Mouse (Mus musculus): ENCODE data around the gene Pamr1. TPM values are rescaled to one million over a fixed set of nuclear protein-coding genes. Genes with fewer than 3 reads are reported as not detected.

Gene Pamr1
- polyA plus RNA-seq, 1 experiment from 2014 or later = 4.1 TPM

GRCm38 (mm10) chr2:102638690-102639089 is 88.9 kb downstream of the Pamr1 start:
- WGBS = 18% methylated on average over 2 of the region's 2 CpGs
- no peaks in the 10 kb centered on the region for H3K9me3 ChIP-seq (ENCODE audit: control insufficient read depth, low read length)
- H3K27me3 ChIP-seq (ENCODE audit: control insufficient read depth, insufficient read depth, low read length) = no peaks in the 10 kb centered on the region
- no peak overlapping the region for H3K4me2 ChIP-seq (ENCODE audit: low read length)
- peaks cover 15% of the 10 kb centered on the region for H3K4me1 ChIP-seq (ENCODE audit: control insufficient read depth, insufficient read depth, low read length)
- no peak overlapping the region for H3K4me3 ChIP-seq (replicated peaks; ENCODE audit: low read depth, low read length)
- no peak overlapping the region for H3K27ac ChIP-seq (replicated peaks; ENCODE audit: low read depth, low read length)
- no peaks in the 10 kb centered on the region for H3K36me3 ChIP-seq (ENCODE audit: control insufficient read depth, insufficient read depth, low read length)
- ATAC-seq (ENCODE audit: low FRiP score, low TSS enrichment) = no peak
- H3K9ac ChIP-seq (replicated peaks; ENCODE audit: low read length) = no peak overlapping the region
- peak; percentile 32 for DNase-seq

- no peaks in the 10 kb centered on the region for H3K36me3 ChIP-seq (ENCODE audit: control insufficient read depth, insufficient read depth, low read length)
- WGBS = 88% methylated on average over 10 of the region's 10 CpGs
- peaks cover 3% of the 10 kb centered on the region; the same call in 1 of the 2 replicates for H3K4me1 ChIP-seq (ENCODE audit: control insufficient read depth, insufficient read depth, low read length)
- no peak overlapping the region for H3K4me2 ChIP-seq (ENCODE audit: low read length)
- H3K9ac ChIP-seq (replicated peaks; ENCODE audit: low read length) = no peak overlapping the region
- H3K9me3 ChIP-seq (ENCODE audit: control insufficient read depth, low read length) = no peaks in the 10 kb centered on the region
- H3K27ac ChIP-seq (replicated peaks; ENCODE audit: low read depth, low read length) = no peak overlapping the region
- no peak for DNase-seq
- H3K4me3 ChIP-seq (replicated peaks; ENCODE audit: low read depth, low read length) = no peak overlapping the region
- no peaks in the 10 kb centered on the region for H3K27me3 ChIP-seq (ENCODE audit: control insufficient read depth, insufficient read depth, low read length)
- no peak for ATAC-seq (ENCODE audit: low FRiP score, low TSS enrichment)
Observed at GRCm38 (mm10) chr2:102648845-102649500, 99.2 kb downstream of the Pamr1 start.

- no peaks in the 10 kb centered on the region for H3K9me3 ChIP-seq (ENCODE audit: control insufficient read depth, low read length)
- DNase-seq (no peak), ATAC-seq (ENCODE audit: low FRiP score, low TSS enrichment) (no peak)
- no peak overlapping the region for H3K9ac ChIP-seq (replicated peaks; ENCODE audit: low read length)
- H3K4me2 ChIP-seq (ENCODE audit: low read length) = no peak overlapping the region
- no peaks in the 10 kb centered on the region for H3K27me3 ChIP-seq (ENCODE audit: control insufficient read depth, insufficient read depth, low read length)
- 76% methylated on average over 4 of the region's 4 CpGs for WGBS
- no peaks in the 10 kb centered on the region for H3K36me3 ChIP-seq (ENCODE audit: control insufficient read depth, insufficient read depth, low read length)
- no peak overlapping the region for H3K4me3 ChIP-seq (replicated peaks; ENCODE audit: low read depth, low read length)
- no peak overlapping the region for H3K27ac ChIP-seq (replicated peaks; ENCODE audit: low read depth, low read length)
- H3K4me1 ChIP-seq (ENCODE audit: control insufficient read depth, insufficient read depth, low read length) = peaks cover 3% of the 10 kb centered on the region; the same call in 1 of the 2 replicates
Observed at GRCm38 (mm10) chr2:102650322-102650721, 100.5 kb downstream of the Pamr1 start.

GRCm38 (mm10) chr2:102655966-102656725 is 106.3 kb downstream of the Pamr1 start:
- no peak for DNase-seq
- 28% methylated on average over 8 of the region's 8 CpGs for WGBS
- H3K27ac ChIP-seq (replicated peaks; ENCODE audit: low read depth, low read length) = 0 out of 2 replicates have a peak overlapping the region, but pooled peaks have one; percentile 8

GRCm38 (mm10) chr2:102657726-102658125 is 107.9 kb downstream of the Pamr1 start:
- peak; percentile 72 for DNase-seq
- H3K9ac ChIP-seq (replicated peaks; ENCODE audit: low read length) = peak overlapping the region; percentile 87; the same call in 1 of the 2 replicates
- H3K27me3 ChIP-seq (ENCODE audit: control insufficient read depth, insufficient read depth, low read length) = no peaks in the 10 kb centered on the region
- no peaks in the 10 kb centered on the region for H3K9me3 ChIP-seq (ENCODE audit: control insufficient read depth, low read length)
- 3% methylated on average over 7 of the region's 7 CpGs for WGBS
- peaks cover 40% of the 10 kb centered on the region for H3K4me1 ChIP-seq (ENCODE audit: control insufficient read depth, insufficient read depth, low read length)
- peak; percentile 35; the same call in 1 of the 2 replicates for ATAC-seq (ENCODE audit: low FRiP score, low TSS enrichment)
- no peaks in the 10 kb centered on the region for H3K36me3 ChIP-seq (ENCODE audit: control insufficient read depth, insufficient read depth, low read length)
- H3K4me3 ChIP-seq (replicated peaks; ENCODE audit: low read depth, low read length) = peak overlapping the region; percentile 72
- peak overlapping the region; percentile 96 for H3K27ac ChIP-seq (replicated peaks; ENCODE audit: low read depth, low read length)
- peak overlapping the region; percentile 86 for H3K4me2 ChIP-seq (ENCODE audit: low read length)

More at GRCm38 (mm10) chr2:102655966-102656725, 106.3 kb downstream of the Pamr1 start:
- Histone ChIP-seq H3K4me2 (ENCODE audit: low read length) (no peak overlapping the region), H3K9me3 (ENCODE audit: control insufficient read depth, low read length) (no peaks in the 10 kb centered on the region), H3K27me3 (ENCODE audit: control insufficient read depth, insufficient read depth, low read length) (no peaks in the 10 kb centered on the region), H3K4me1 (ENCODE audit: control insufficient read depth, insufficient read depth, low read length) (peaks cover 24% of the 10 kb centered on the region), H3K9ac (replicated peaks; ENCODE audit: low read length) (no peak overlapping the region), H3K36me3 (ENCODE audit: control insufficient read depth, insufficient read depth, low read length) (no peaks in the 10 kb centered on the region), H3K4me3 (replicated peaks; ENCODE audit: low read depth, low read length) (no peak overlapping the region)
- ATAC-seq (ENCODE audit: low FRiP score, low TSS enrichment) = no peak

GRCm38 (mm10) chr2:102658163-102658660 is 108.4 kb downstream of the Pamr1 start, which contains the start of gene Slc1a2:
Gene Slc1a2, plus strand, starts transcription at chr2:102658659.
- WGBS = under 1% methylated on average over 20 of the region's 20 CpGs
- Histone ChIP-seq H3K27me3 (ENCODE audit: control insufficient read depth, insufficient read depth, low read length) (no peaks in the 10 kb centered on the region), H3K27ac (replicated peaks; ENCODE audit: low read depth, low read length) (peak within 1 kb of the TSS; percentile 96), H3K9ac (replicated peaks; ENCODE audit: low read length) (peak within 1 kb of the TSS; percentile 87), H3K36me3 (ENCODE audit: control insufficient read depth, insufficient read depth, low read length) (no peaks in the 10 kb centered on the region), H3K4me1 (ENCODE audit: control insufficient read depth, insufficient read depth, low read length) (peaks cover 45% of the 10 kb centered on the region), H3K4me3 (replicated peaks; ENCODE audit: low read depth, low read length) (peak within 1 kb of the TSS; percentile 72), H3K9me3 (ENCODE audit: control insufficient read depth, low read length) (no peaks in the 10 kb centered on the region), H3K4me2 (ENCODE audit: low read length) (peak within 1 kb of the TSS; percentile 86)
- ATAC-seq (ENCODE audit: low FRiP score, low TSS enrichment) = peak; percentile 51
- DNase-seq = peak; percentile 74

GRCm38 (mm10) chr2:102658661-102659520 is 109.1 kb downstream of the Pamr1 start:
- H3K9me3 ChIP-seq (ENCODE audit: control insufficient read depth, low read length) = no peaks in the 10 kb centered on the region
- H3K4me2 ChIP-seq (ENCODE audit: low read length) = peak overlapping the region; percentile 86
- under 1% methylated on average over 74 of the region's 80 CpGs for WGBS
- DNase-seq (peak; percentile 89), ATAC-seq (ENCODE audit: low FRiP score, low TSS enrichment) (peak; percentile 80)
- no peaks in the 10 kb centered on the region for H3K27me3 ChIP-seq (ENCODE audit: control insufficient read depth, insufficient read depth, low read length)
- peaks cover 52% of the 10 kb centered on the region for H3K4me1 ChIP-seq (ENCODE audit: control insufficient read depth, insufficient read depth, low read length)
- H3K36me3 ChIP-seq (ENCODE audit: control insufficient read depth, insufficient read depth, low read length) = no peaks in the 10 kb centered on the region
- peak overlapping the region; percentile 87 for H3K9ac ChIP-seq (replicated peaks; ENCODE audit: low read length)
- peak overlapping the region; percentile 96 for H3K27ac ChIP-seq (replicated peaks; ENCODE audit: low read depth, low read length)
- peak overlapping the region; percentile 72 for H3K4me3 ChIP-seq (replicated peaks; ENCODE audit: low read depth, low read length)

GRCm38 (mm10) chr2:102659521-102659830 is 109.7 kb downstream of the Pamr1 start:
- ATAC-seq (ENCODE audit: low FRiP score, low TSS enrichment) = no peak; the same call in 1 of the 2 replicates
- Histone ChIP-seq H3K27ac (replicated peaks; ENCODE audit: low read depth, low read length) (peak overlapping the region; percentile 96), H3K9me3 (ENCODE audit: control insufficient read depth, low read length) (no peaks in the 10 kb centered on the region), H3K27me3 (ENCODE audit: control insufficient read depth, insufficient read depth, low read length) (no peaks in the 10 kb centered on the region), H3K4me1 (ENCODE audit: control insufficient read depth, insufficient read depth, low read length) (peaks cover 55% of the 10 kb centered on the region), H3K9ac (replicated peaks; ENCODE audit: low read length) (peak overlapping the region; percentile 87), H3K4me3 (replicated peaks; ENCODE audit: low read depth, low read length) (peak overlapping the region; percentile 72), H3K4me2 (ENCODE audit: low read length) (peak overlapping the region; percentile 86), H3K36me3 (ENCODE audit: control insufficient read depth, insufficient read depth, low read length) (no peaks in the 10 kb centered on the region)
- DNase-seq = peak; percentile 75
- WGBS = 2% methylated on average over 10 of the region's 10 CpGs

Measured in midbrain, embryonic 14.5 days (tissue).